Comparison of ENCODE assay signal across 24 mouse cellular contexts in the genomic region with DNA sequence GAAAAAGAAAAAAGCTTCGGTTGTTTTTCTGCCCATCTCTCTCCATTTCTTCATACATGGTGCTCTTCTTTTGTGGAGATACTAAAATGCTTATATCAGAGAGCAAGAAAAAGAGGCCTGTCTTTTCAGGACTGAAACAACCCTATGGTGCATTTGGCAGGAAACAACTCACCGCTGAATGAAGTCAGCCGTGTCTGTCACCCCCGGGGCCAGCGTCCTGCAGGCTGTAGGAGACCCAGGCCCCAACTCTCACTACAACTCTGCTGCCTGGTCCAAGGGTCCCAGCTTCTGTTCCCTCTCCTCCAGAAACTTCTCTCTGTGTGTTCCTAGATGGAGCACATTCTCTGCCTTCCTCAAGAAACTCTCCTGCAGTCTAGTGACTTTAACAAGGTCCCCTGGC. TPM values are rescaled to one million over a fixed set of nuclear protein-coding genes. Genes with fewer than 3 reads are reported as not detected.
DNase-seq lines count a peak whose midpoint lies in the region; TF ChIP-seq lines count a peak whose summit lies in the region.
"Had no signal": no experiment of that assay in that cellular context is flagged by ENCODE, and none has a peak within 500 bp of the region (broad histone marks: within the 10 kb centered on the region; RNA-seq: fewer than 3 reads in every experiment).

No protein-coding gene starts in this region.

- H3K9ac ChIP-seq in CH12.LX (ENCODE audit: insufficient read depth, low read depth) (0 out of 2 replicates have a peak overlapping the region, but pooled peaks have one; percentile 18), ES-Bruce4 (ENCODE audit: low read depth, poor library complexity, severe bottlenecking) (peak overlapping the region; percentile 55)

- H3K4me3 ChIP-seq in CH12.LX (replicated peaks in 1 of 3; ENCODE audit: low read depth in 2 of 3, low read length in 2 of 3, poor library complexity in 1 of 3), result no peak overlapping the region
- H3K4me3 ChIP-seq in ES-Bruce4 (ENCODE audit: low read depth, low read length), result no peak overlapping the region

- H3K4me2 ChIP-seq in CH12.LX (ENCODE audit: insufficient read depth, low read depth, poor library complexity, severe bottlenecking), result no peak overlapping the region

- H3K27me3 ChIP-seq in CH12.LX (replicated peaks), result no peaks in the 10 kb centered on the region
- no peaks in the 10 kb centered on the region for H3K27me3 ChIP-seq in ES-Bruce4 (ENCODE audit: control insufficient read depth, insufficient read depth, low read length, poor library complexity, severe bottlenecking)

- no peak for TF ChIP-seq POLR2A in CH12.LX (IDR thresholded peaks at IDR 0.05; ENCODE audit: low read depth, low read length)
- TF ChIP-seq POLR2A in ES-Bruce4 (IDR thresholded peaks at IDR 0.05; ENCODE audit: insufficient read depth, low read length), result no peak

- no peak overlapping the region for H3K27ac ChIP-seq in CH12.LX (ENCODE audit: insufficient read depth, low read depth)
- peak overlapping the region; percentile 75 for H3K27ac ChIP-seq in ES-Bruce4 (ENCODE audit: insufficient read depth, low read length)

- H3K9me3 ChIP-seq in CH12.LX (replicated peaks; ENCODE audit: low read length), result no peaks in the 10 kb centered on the region
- no peaks in the 10 kb centered on the region for H3K9me3 ChIP-seq in ES-Bruce4 (replicated peaks; ENCODE audit: control insufficient read depth, insufficient read depth, low read length, poor library complexity, severe bottlenecking)
- H3K9me3 ChIP-seq: G1E had no signal

- no peak for TF ChIP-seq CTCF in CH12.LX (conservative IDR thresholded peaks at IDR 0.05 in 1 of 2, IDR thresholded peaks at IDR 0.05 in 1 of 2; ENCODE audit: low read depth in 2 of 2, low read length in 2 of 2)
- TF ChIP-seq CTCF in ES-Bruce4 (IDR thresholded peaks at IDR 0.05; ENCODE audit: low read depth, low read length), result no peak

- in situ Hi-C loops in CH12.LX (cut with MboI; ENCODE audit: low pct_ligation_motif_present, low pct_unique_long_range_greater_than_20kb, low sequenced_read_pairs), result no loop called here

- H3K79me2 ChIP-seq in CH12.LX (replicated peaks; ENCODE audit: control insufficient read depth, extremely low read depth, insufficient read depth, poor library complexity, severe bottlenecking), result no peaks in the 10 kb centered on the region

- TF ChIP-seq EP300 in CH12.LX (IDR thresholded peaks at IDR 0.05; ENCODE audit: low read length) (no peak), ES-Bruce4 (IDR thresholded peaks at IDR 0.05; ENCODE audit: insufficient read depth, low read depth, low read length) (no peak)

- dilution Hi-C loops in CH12.LX (cut with MboI; ENCODE audit: extremely low pct_ligation_motif_present, extremely low pct_unique_long_range_greater_than_20kb, low sequenced_read_pairs), result no loop called here

- no peak for TF ChIP-seq RAD21 in CH12.LX (IDR thresholded peaks at IDR 0.05; ENCODE audit: low read depth, low read length)

- peak; percentile 51 for DNase-seq in heart, adult 11 months
- no peak for DNase-seq in heart, adult 9 months (ENCODE audit: low spot score in 2 of 2)
- DNase-seq in CH12.LX (ENCODE audit: extremely low read depth) (no peak), adipocyte (ENCODE audit: low spot score) (no peak)
- DNase-seq in natural killer cell, adult 2 months (ENCODE audit: low spot score in 2 of 2), result no peak
- DNase-seq: adrenal gland, adult 2 months; adrenal gland, adult 8-10 months; adrenal gland, postnatal 10 days; adrenal gland, postnatal 14 days; adrenal gland, postnatal 25 days; adrenal gland, postnatal 36 days; B cell, adult 2 months; cerebellum, adult 11 months; cerebellum, adult 11-12 months; cerebellum, adult 18-20 months; cerebellum, adult 2 months; cerebellum, adult 8-10 months; cerebellum, adult 9-10 months had no signal

- H3K4me1 ChIP-seq in CH12.LX (ENCODE audit: control insufficient read depth in 1 of 2, insufficient read depth in 2 of 2) (peaks cover 3 to 4% of the 10 kb centered on the region in 2 experiments; a peak in 3 of 4 replicates), ES-Bruce4 (ENCODE audit: control insufficient read depth, insufficient read depth, low read length) (peaks cover 2% of the 10 kb centered on the region)

- H3K36me3 ChIP-seq in CH12.LX (replicated peaks in 1 of 2; ENCODE audit: control insufficient read depth in 1 of 2, insufficient read depth in 1 of 2, low read length in 1 of 2), result no peaks in the 10 kb centered on the region
- no peaks in the 10 kb centered on the region for H3K36me3 ChIP-seq in ES-Bruce4 (ENCODE audit: control insufficient read depth, insufficient read depth, low read length, poor library complexity, severe bottlenecking)
- H3K36me3 ChIP-seq: G1E had no signal

TF ChIP-seq in CH12.LX, 34 proteins besides CTCF, POLR2A, EP300 and RAD21:
- no peak for TF ChIP-seq E2F4 (IDR thresholded peaks at IDR 0.05; ENCODE audit: insufficient replicate concordance, low read depth, low read length)
- 0 out of 2 replicates have a peak, but pooled peaks have one; percentile 44 for TF ChIP-seq UBTF (IDR thresholded peaks at IDR 0.05; ENCODE audit: low read depth, low read length)
- TF ChIP-seq ZMIZ1 (IDR thresholded peaks at IDR 0.05; ENCODE audit: low read depth, low read length), result no peak
- TF ChIP-seq TBP (conservative IDR thresholded peaks at IDR 0.05; ENCODE audit: low read depth, low read length), result peak; percentile 68; the same call in 1 of the 2 replicates
- TF ChIP-seq USF2 (conservative IDR thresholded peaks at IDR 0.05; ENCODE audit: low read depth, low read length), result no peak

RNA-seq across cellular contexts. Expression of a gene that starts 26.1 kb away (rescaled TPM):
- total RNA-seq in CH12.LX (2012; rRNA removed) (not detected in 2 replicates), CH12.LX (2014; rRNA removed) (not detected in 2 replicates)
- polyA plus RNA-seq in CH12.LX (2012; ENCODE audit: insufficient read length, low read depth) (not detected in 2 replicates), ES-Bruce4 (2011; ENCODE audit: insufficient read depth, insufficient read length, low read depth, missing spikeins) (0.47 and 0.84 TPM in 2 replicates)
- total RNA-seq: adrenal gland, adult 18-20 months; adrenal gland, adult 2 months; adrenal gland, adult 8-10 months; adrenal gland, postnatal 14 days; adrenal gland, postnatal 25 days; adrenal gland, postnatal 36 days; MEL had no signal
- polyA plus RNA-seq: adrenal gland, adult 2 months; brain, embryonic 14.5 days; C2C12; G1E had no signal
